Mouse (Mus musculus): ENCODE data around the gene Ddx59. TPM values are rescaled to one million over a fixed set of nuclear protein-coding genes. Genes with fewer than 3 reads are reported as not detected.
A peak's percentile ranks its signal among the peaks of the same experiment; 100 is the strongest.

The Ddx59 gene
- polyA plus RNA-seq, 1 experiment from 2014 or later: 17.0 TPM

DNA sequence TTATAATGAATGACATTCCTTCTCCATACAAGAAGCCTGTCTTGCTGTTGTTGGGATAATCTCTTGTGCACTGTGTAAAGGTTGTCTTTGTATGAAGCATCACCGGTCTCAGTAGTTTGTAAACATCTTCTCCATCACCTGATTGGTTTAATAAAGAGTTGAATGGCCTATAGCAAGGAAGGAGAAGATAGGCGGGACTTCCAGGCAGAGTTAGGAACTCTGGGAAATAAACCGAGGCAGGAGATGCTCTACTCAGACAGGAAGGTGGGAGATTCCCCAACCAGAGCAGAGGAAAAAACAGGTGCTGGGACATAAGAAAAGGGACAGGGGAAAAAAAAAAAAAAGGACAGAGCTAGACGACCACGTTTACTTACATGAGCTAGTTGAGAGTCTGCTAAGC is 20.0 kb upstream of the Ddx59 start:
- Histone ChIP-seq H3K4me2 (ENCODE audit: low read length) (peak overlapping the region; percentile 30; the same call in 1 of the 2 replicates), H3K27me3 (replicated peaks; ENCODE audit: control insufficient read depth, insufficient read depth, low read length) (no peaks in the 10 kb centered on the region), H3K4me1 (ENCODE audit: control insufficient read depth, insufficient read depth, low read length) (no peaks in the 10 kb centered on the region), H3K9ac (ENCODE audit: low read length) (no peak overlapping the region), H3K9me3 (replicated peaks; ENCODE audit: control insufficient read depth, low read length) (no peaks in the 10 kb centered on the region), H3K36me3 (ENCODE audit: control insufficient read depth, insufficient read depth, low read length) (no peaks in the 10 kb centered on the region), H3K27ac (ENCODE audit: low read depth, low read length) (no peak overlapping the region), H3K4me3 (ENCODE audit: low read depth, low read length) (no peak overlapping the region)
- 34% methylated on average over 5 of the region's 5 CpGs for WGBS
- DNase-seq (ENCODE audit: low spot score) (no peak), ATAC-seq (no peak)

- no peak overlapping the region for H3K4me3 ChIP-seq (ENCODE audit: low read depth, low read length)
- no peaks in the 10 kb centered on the region for H3K36me3 ChIP-seq (ENCODE audit: control insufficient read depth, insufficient read depth, low read length)
- no peaks in the 10 kb centered on the region for H3K27me3 ChIP-seq (replicated peaks; ENCODE audit: control insufficient read depth, insufficient read depth, low read length)
- no peaks in the 10 kb centered on the region for H3K4me1 ChIP-seq (ENCODE audit: control insufficient read depth, insufficient read depth, low read length)
- DNase-seq (ENCODE audit: low spot score) (no peak), ATAC-seq (no peak)
- no peak overlapping the region for H3K4me2 ChIP-seq (ENCODE audit: low read length)
- H3K9ac ChIP-seq (ENCODE audit: low read length): no peak overlapping the region
- no peaks in the 10 kb centered on the region for H3K9me3 ChIP-seq (replicated peaks; ENCODE audit: control insufficient read depth, low read length)
- H3K27ac ChIP-seq (ENCODE audit: low read depth, low read length): no peak overlapping the region
- 74% methylated on average over 8 of the region's 8 CpGs for WGBS
Observed at GRCm38 (mm10) chr1:136401281-136401680, 13.8 kb upstream of the Ddx59 start.

DNA sequence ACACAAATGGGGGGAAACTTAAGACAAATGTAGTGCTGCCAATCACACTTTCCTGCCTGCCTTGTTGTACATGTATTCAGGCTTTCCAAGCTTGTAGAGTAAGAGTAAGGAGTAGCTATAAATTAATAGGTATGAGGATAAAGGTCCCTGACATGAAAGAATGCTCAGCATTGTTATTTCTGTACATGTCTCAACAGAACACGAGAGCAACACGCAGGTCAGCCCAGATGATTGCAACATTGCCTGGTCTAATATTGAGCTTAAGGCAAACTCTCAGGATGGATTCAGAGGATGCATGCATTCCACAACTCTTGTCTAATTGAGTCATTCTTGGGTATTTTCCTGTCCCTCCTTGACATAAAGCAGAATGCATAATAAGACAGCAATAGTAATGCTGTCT is 5.4 kb upstream of the Ddx59 start:
- 89% methylated on average over 2 of the region's 2 CpGs for WGBS
- Histone ChIP-seq H3K9ac (ENCODE audit: low read length) (no peak overlapping the region), H3K4me1 (ENCODE audit: control insufficient read depth, insufficient read depth, low read length) (0 out of 2 replicates have a peak, but pooled peaks cover under 1% of the 10 kb centered on the region), H3K27me3 (replicated peaks; ENCODE audit: control insufficient read depth, insufficient read depth, low read length) (no peaks in the 10 kb centered on the region), H3K4me2 (ENCODE audit: low read length) (no peak overlapping the region), H3K36me3 (ENCODE audit: control insufficient read depth, insufficient read depth, low read length) (no peaks in the 10 kb centered on the region), H3K9me3 (replicated peaks; ENCODE audit: control insufficient read depth, low read length) (no peaks in the 10 kb centered on the region), H3K4me3 (ENCODE audit: low read depth, low read length) (no peak overlapping the region), H3K27ac (ENCODE audit: low read depth, low read length) (no peak overlapping the region)
- DNase-seq (ENCODE audit: low spot score) (no peak), ATAC-seq (no peak)

GRCm38 (mm10) chr1:136415756-136416126 is 670 bp downstream of the Ddx59 start:
- H3K27ac ChIP-seq (ENCODE audit: low read depth, low read length): no peak overlapping the region
- WGBS: 43% methylated on average over 2 of the region's 2 CpGs
- H3K4me2 ChIP-seq (ENCODE audit: low read length): peak overlapping the region; percentile 58
- H3K36me3 ChIP-seq (ENCODE audit: control insufficient read depth, insufficient read depth, low read length): 0 out of 2 replicates have a peak, but pooled peaks cover 4% of the 10 kb centered on the region
- no peak for DNase-seq (ENCODE audit: low spot score)
- no peaks in the 10 kb centered on the region for H3K27me3 ChIP-seq (replicated peaks; ENCODE audit: control insufficient read depth, insufficient read depth, low read length)
- no peak overlapping the region for H3K9ac ChIP-seq (ENCODE audit: low read length)
- ATAC-seq: no peak
- H3K4me1 ChIP-seq (ENCODE audit: control insufficient read depth, insufficient read depth, low read length): 0 out of 2 replicates have a peak, but pooled peaks cover 2% of the 10 kb centered on the region
- H3K9me3 ChIP-seq (replicated peaks; ENCODE audit: control insufficient read depth, low read length): no peaks in the 10 kb centered on the region
- peak overlapping the region; percentile 66 for H3K4me3 ChIP-seq (ENCODE audit: low read depth, low read length)

- Histone ChIP-seq H3K4me1 (ENCODE audit: control insufficient read depth, insufficient read depth, low read length) (0 out of 2 replicates have a peak, but pooled peaks cover 2% of the 10 kb centered on the region), H3K9me3 (replicated peaks; ENCODE audit: control insufficient read depth, low read length) (no peaks in the 10 kb centered on the region), H3K27ac (ENCODE audit: low read depth, low read length) (no peak overlapping the region), H3K9ac (ENCODE audit: low read length) (no peak overlapping the region), H3K4me2 (ENCODE audit: low read length) (no peak overlapping the region), H3K36me3 (ENCODE audit: control insufficient read depth, insufficient read depth, low read length) (peaks cover 8% of the 10 kb centered on the region; the same call in 1 of the 2 replicates), H3K27me3 (replicated peaks; ENCODE audit: control insufficient read depth, insufficient read depth, low read length) (no peaks in the 10 kb centered on the region), H3K4me3 (ENCODE audit: low read depth, low read length) (no peak overlapping the region)
- DNase-seq (ENCODE audit: low spot score) (no peak), ATAC-seq (no peak)
- 94% methylated on average over 6 of the region's 6 CpGs for WGBS
Observed at GRCm38 (mm10) chr1:136418393-136418792, 3.3 kb downstream of the Ddx59 start.

DNA sequence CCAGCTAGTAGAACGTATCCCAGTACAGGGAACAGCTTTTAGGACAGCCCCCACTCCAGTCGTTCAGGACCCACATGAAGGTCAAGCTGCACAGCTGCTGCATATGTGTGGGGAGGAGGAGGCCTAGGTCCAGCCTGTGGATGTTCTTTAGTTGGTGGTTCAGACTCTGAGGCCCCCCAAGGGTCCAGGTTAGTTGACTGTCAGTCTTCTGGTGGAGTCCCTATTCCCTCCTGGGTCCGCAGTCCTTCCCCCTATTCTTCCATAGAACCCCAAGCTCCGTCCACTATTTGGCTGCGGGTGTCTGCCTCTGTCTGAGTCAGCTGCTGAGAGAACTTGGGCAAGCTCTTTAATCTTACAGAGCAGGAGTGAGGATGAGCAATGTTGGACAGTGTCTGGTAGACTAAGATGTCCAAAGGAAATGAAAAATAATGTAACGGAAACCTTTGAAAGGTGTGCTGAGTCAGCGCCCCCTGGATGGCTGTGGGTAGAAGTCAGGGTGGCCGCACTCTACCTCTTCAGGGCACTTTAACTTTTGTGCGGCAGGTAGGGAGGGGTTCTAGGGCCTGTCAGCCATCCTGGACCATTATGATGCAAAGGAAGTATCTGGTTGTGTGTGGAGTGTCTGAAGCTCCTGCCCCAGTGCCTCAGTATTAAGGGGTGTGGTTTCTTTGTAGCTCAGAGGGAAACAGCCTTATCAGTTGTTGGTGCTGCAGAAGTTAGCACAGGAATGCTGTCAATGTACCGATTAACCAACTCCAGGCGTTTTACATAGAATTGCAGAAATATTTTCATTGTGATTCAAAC is 12.3 kb downstream of the Ddx59 start:
- WGBS: 77% methylated on average over 11 of the region's 11 CpGs
- Histone ChIP-seq H3K27ac (ENCODE audit: low read depth, low read length) (no peak overlapping the region), H3K9me3 (replicated peaks; ENCODE audit: control insufficient read depth, low read length) (no peaks in the 10 kb centered on the region), H3K9ac (ENCODE audit: low read length) (no peak overlapping the region), H3K36me3 (ENCODE audit: control insufficient read depth, insufficient read depth, low read length) (peaks cover 8% of the 10 kb centered on the region), H3K4me3 (ENCODE audit: low read depth, low read length) (no peak overlapping the region), H3K4me1 (ENCODE audit: control insufficient read depth, insufficient read depth, low read length) (no peaks in the 10 kb centered on the region), H3K27me3 (replicated peaks; ENCODE audit: control insufficient read depth, insufficient read depth, low read length) (no peaks in the 10 kb centered on the region), H3K4me2 (ENCODE audit: low read length) (no peak overlapping the region)
- DNase-seq (ENCODE audit: low spot score): no peak
- ATAC-seq: no peak

- Histone ChIP-seq H3K4me2 (ENCODE audit: low read length) (no peak overlapping the region), H3K27ac (ENCODE audit: low read depth, low read length) (no peak overlapping the region), H3K36me3 (ENCODE audit: control insufficient read depth, insufficient read depth, low read length) (peaks cover 19% of the 10 kb centered on the region), H3K27me3 (replicated peaks; ENCODE audit: control insufficient read depth, insufficient read depth, low read length) (no peaks in the 10 kb centered on the region), H3K9ac (ENCODE audit: low read length) (no peak overlapping the region), H3K4me1 (ENCODE audit: control insufficient read depth, insufficient read depth, low read length) (no peaks in the 10 kb centered on the region), H3K9me3 (replicated peaks; ENCODE audit: control insufficient read depth, low read length) (no peaks in the 10 kb centered on the region), H3K4me3 (ENCODE audit: low read depth, low read length) (no peak overlapping the region)
- DNase-seq (ENCODE audit: low spot score) (no peak), ATAC-seq (no peak)
- WGBS: 89% methylated on average over 4 of the region's 4 CpGs
Observed at GRCm38 (mm10) chr1:136428981-136429380, 13.9 kb downstream of the Ddx59 start.

DNA sequence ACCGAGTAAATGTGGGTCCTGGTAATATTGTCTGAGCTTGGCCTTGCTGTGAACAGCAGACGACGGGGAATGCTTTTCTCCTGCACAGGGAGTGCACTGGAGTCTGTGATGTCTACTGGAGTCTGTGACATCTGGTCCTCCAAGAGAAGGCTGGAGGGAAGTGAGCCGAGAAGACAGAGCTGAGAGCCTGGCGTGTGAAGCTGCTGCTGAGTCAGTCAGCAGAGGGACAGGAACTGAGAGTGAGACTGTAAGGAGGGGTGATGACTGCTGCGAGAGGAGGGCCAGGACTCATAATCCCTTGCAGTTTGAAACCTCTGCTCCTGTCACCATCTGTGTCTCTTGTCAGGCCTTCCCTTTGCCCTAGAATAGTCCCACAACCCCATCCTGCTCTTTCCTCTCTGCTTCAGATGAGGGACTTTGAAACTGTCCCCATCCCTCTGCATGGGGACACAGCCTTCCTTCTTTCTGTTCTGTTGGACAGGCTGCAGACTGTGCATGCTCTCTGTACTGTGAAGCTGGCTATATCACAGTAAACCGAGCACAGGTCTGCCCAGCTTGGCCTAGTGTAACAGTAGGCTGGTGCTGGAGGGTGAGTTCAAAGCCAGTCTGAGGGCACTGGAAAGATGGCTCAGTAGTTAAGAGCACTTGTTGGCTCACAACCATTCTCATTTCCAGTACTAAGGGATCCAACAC is 15.2 kb downstream of the Ddx59 start:
- no peak overlapping the region for H3K4me2 ChIP-seq (ENCODE audit: low read length)
- DNase-seq (ENCODE audit: low spot score) (no peak), ATAC-seq (no peak)
- no peaks in the 10 kb centered on the region for H3K27me3 ChIP-seq (replicated peaks; ENCODE audit: control insufficient read depth, insufficient read depth, low read length)
- WGBS: 71% methylated on average over 7 of the region's 7 CpGs
- H3K9me3 ChIP-seq (replicated peaks; ENCODE audit: control insufficient read depth, low read length): no peaks in the 10 kb centered on the region
- no peak overlapping the region for H3K4me3 ChIP-seq (ENCODE audit: low read depth, low read length)
- H3K9ac ChIP-seq (ENCODE audit: low read length): no peak overlapping the region
- no peaks in the 10 kb centered on the region for H3K4me1 ChIP-seq (ENCODE audit: control insufficient read depth, insufficient read depth, low read length)
- H3K36me3 ChIP-seq (ENCODE audit: control insufficient read depth, insufficient read depth, low read length): peaks cover 19% of the 10 kb centered on the region
- no peak overlapping the region for H3K27ac ChIP-seq (ENCODE audit: low read depth, low read length)

DNA sequence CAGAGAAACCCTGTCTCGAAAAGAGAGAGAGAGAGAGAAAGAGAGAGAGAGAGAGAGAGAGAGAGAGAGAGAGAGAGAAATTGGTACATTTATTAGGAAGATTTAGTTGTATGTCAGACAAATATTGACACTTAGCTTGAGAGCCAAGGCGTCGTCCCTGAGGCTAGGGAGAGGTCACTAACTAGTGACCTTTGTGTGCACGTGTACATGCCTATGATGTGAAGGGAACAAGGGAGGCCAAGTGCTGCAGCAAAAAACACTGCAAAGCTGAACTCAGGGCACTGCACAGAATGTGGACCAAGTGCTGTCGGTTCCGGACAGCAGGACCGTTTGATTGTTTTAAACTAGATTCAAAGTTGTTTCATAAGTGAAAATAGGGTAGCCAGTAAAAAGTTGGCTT is 25.7 kb downstream of the Ddx59 start:
- Histone ChIP-seq H3K27me3 (replicated peaks; ENCODE audit: control insufficient read depth, insufficient read depth, low read length) (no peaks in the 10 kb centered on the region), H3K9me3 (replicated peaks; ENCODE audit: control insufficient read depth, low read length) (no peaks in the 10 kb centered on the region), H3K4me1 (ENCODE audit: control insufficient read depth, insufficient read depth, low read length) (no peaks in the 10 kb centered on the region), H3K4me3 (ENCODE audit: low read depth, low read length) (no peak overlapping the region), H3K36me3 (ENCODE audit: control insufficient read depth, insufficient read depth, low read length) (peaks cover 4% of the 10 kb centered on the region; the same call in 1 of the 2 replicates), H3K4me2 (ENCODE audit: low read length) (no peak overlapping the region), H3K9ac (ENCODE audit: low read length) (no peak overlapping the region), H3K27ac (ENCODE audit: low read depth, low read length) (no peak overlapping the region)
- DNase-seq (ENCODE audit: low spot score) (no peak), ATAC-seq (no peak)
- WGBS: 95% methylated on average over 7 of the region's 7 CpGs
